Mouse (Mus musculus): ENCODE results near the gene Tex2.

- TF ChIP-seq ZNF384 (IDR thresholded peaks at IDR 0.05; ENCODE audit: low read depth, low read length) (no peak), MAFK (IDR thresholded peaks at IDR 0.05; ENCODE audit: insufficient read depth, low read depth, low read length) (no peak), CHD2 (IDR thresholded peaks at IDR 0.05; ENCODE audit: low read depth, low read length) (no peak), ZC3H11A (IDR thresholded peaks at IDR 0.05; ENCODE audit: borderline replicate concordance, low read depth, low read length) (no peak), HCFC1 (IDR thresholded peaks at IDR 0.05; ENCODE audit: borderline replicate concordance, insufficient read depth, low read length) (no peak)
Measured at GRCm38 (mm10) chr11:106462309-106462708, 150.9 kb downstream of the Tex2 start.
